Mouse (Mus musculus) stomach, postnatal 0 days (tissue): ENCODE measurements around the gene Map4k5. TPM values are rescaled to one million over a fixed set of nuclear protein-coding genes. Genes with fewer than 3 reads are reported as not detected.

ENCODE experiments used
- ATAC-seq: fragments of 200-750 bp; cut with Nextera tagmentation; 2 replicates; pipeline ENCODE4 v1.8.0; 2017; ENCODE audit not compliant: low FRiP score, low TSS enrichment
- DNase-seq: peaks from one replicate; pipeline ENCODE4 v3.0.0-alpha.2; 2016; ENCODE audit warnings: low spot score
- H3K27ac ChIP-seq: fragments of 300-500 bp; sonication (generic); replicated peaks from 2 replicates; pipeline ENCODE4 v1.5.1; 2014; ENCODE audit warnings: mild to moderate bottlenecking, control low read depth
- H3K27me3 ChIP-seq: fragments of 300-500 bp; sonication (generic); 2 replicates; pipeline ENCODE4 v1.6.1; 2014; ENCODE audit warnings: low read length; ENCODE audit not compliant: control insufficient read depth, insufficient read depth
- H3K36me3 ChIP-seq: fragments of 300-500 bp; sonication (generic); 2 replicates; pipeline ENCODE4 v1.6.1; 2014; ENCODE audit warnings: low read length, mixed read lengths; ENCODE audit not compliant: control insufficient read depth, insufficient read depth
- H3K4me1 ChIP-seq: fragments of 300-500 bp; sonication (generic); replicated peaks from 2 replicates; pipeline ENCODE4 v1.6.1; 2014; ENCODE audit warnings: antibody characterized with exemption; ENCODE audit not compliant: control insufficient read depth, insufficient read depth
- H3K4me2 ChIP-seq: fragments of 300-500 bp; sonication (generic); replicated peaks from 2 replicates; pipeline ENCODE4 v1.6.1; 2014; ENCODE audit warnings: low read depth, mild to moderate bottlenecking, control low read depth, moderate library complexity
- H3K4me3 ChIP-seq: fragments of 300-500 bp; sonication (generic); 2 replicates; pipeline ENCODE4 v1.5.1; 2014; ENCODE audit warnings: low read depth, low read length, control low read depth
- H3K9ac ChIP-seq: fragments of 300-500 bp; sonication (generic); 2 replicates; pipeline ENCODE4 v1.6.1; 2014; ENCODE audit warnings: mild to moderate bottlenecking, low read length, control low read depth, mixed read lengths
- H3K9me3 ChIP-seq: fragments of 300-500 bp; sonication (generic); 2 replicates; pipeline ENCODE4 v1.6.1; 2016; ENCODE audit warnings: low read length; ENCODE audit not compliant: control insufficient read depth
- CTCF ChIP-seq: IDR thresholded peaks from 2 replicates; pipeline ENCODE4 v1.5.1; 2016; ENCODE audit warnings: antibody characterized with exemption, low read depth, mild to moderate bottlenecking, moderate library complexity
- EP300 ChIP-seq: optimal IDR thresholded peaks from 2 replicates; pipeline ENCODE3; 2016; ENCODE audit warnings: antibody characterized with exemption
- WGBS: fragments of 180-500 bp; shearing (Covaris S2); extraction: QIAGEN DNeasy Blood & Tissue Kit; methylation state at CpG from one replicate; pipeline ENCODE4 v1.1.7; 2014; 5-methylcytosine and 5-hydroxymethylcytosine counted together
- polyA plus RNA-seq: library from polyadenylated mRNA; unstranded; fragments of >200 nt; fragmentation: Nextera tagmentation; extraction: Ambion mirVana; gene quantifications from 2 replicates; pipeline ENCODE4 v1.2.1, GENCODE M21; 2015

Map4k5 gene
- polyA plus RNA-seq, 1 experiment from 2014 or later = 12.4 TPM

- Histone ChIP-seq H3K27me3 (no peaks in the 10 kb centered on the region), H3K4me1 (no peaks in the 10 kb centered on the region), H3K9me3 (no peaks in the 10 kb centered on the region), H3K4me2 (no peak overlapping the region), H3K36me3 (no peaks in the 10 kb centered on the region), H3K4me3 (no peak overlapping the region), H3K27ac (no peak overlapping the region), H3K9ac (no peak overlapping the region)
- ATAC-seq (no peak), DNase-seq (no peak)
- TF ChIP-seq EP300 = no peak
- peak; percentile 55 for TF ChIP-seq CTCF
- 65% methylated on average over 6 of the region's 6 CpGs for WGBS
Observed at GRCm38 (mm10) chr12:69893927-69894326, 927 bp upstream of the Map4k5 start.

GRCm38 (mm10) chr12:69891721-69892120 is 1.3 kb downstream of the Map4k5 start:
- H3K27ac ChIP-seq = no peak overlapping the region
- TF ChIP-seq CTCF (no peak), EP300 (no peak)
- no peaks in the 10 kb centered on the region for H3K9me3 ChIP-seq
- no peaks in the 10 kb centered on the region for H3K27me3 ChIP-seq
- no peaks in the 10 kb centered on the region for H3K4me1 ChIP-seq
- H3K9ac ChIP-seq = peak overlapping the region; percentile 95
- ATAC-seq (no peak), DNase-seq (no peak)
- H3K4me2 ChIP-seq = peak overlapping the region; percentile 78
- no peaks in the 10 kb centered on the region for H3K36me3 ChIP-seq
- 30% methylated on average over 3 of the region's 3 CpGs for WGBS
- H3K4me3 ChIP-seq = peak overlapping the region; percentile 98

- no peak overlapping the region for H3K9ac ChIP-seq
Observed at GRCm38 (mm10) chr12:69890476-69890875, 2.5 kb downstream of the Map4k5 start.

DNA sequence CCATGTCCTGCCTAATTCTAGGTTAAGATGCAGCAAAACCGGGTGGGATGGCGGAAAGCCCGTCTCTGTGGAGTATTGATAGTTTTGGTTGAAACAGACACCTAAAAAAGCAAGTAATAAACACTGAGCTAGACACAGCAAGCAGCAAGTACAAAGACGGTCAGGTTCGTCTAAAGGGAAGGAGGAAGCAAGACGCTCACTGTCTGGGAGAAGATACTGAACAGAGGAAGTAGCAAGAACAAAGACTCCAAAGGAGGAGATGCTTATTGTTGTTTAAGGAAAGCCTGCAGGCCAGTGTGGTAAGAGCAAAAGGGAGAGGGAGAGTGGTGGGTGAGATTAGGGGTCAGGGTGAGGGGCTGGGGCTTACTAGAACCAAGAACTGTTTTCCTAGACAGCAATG is 2.9 kb downstream of the Map4k5 start:
- Histone ChIP-seq H3K4me1 (no peaks in the 10 kb centered on the region), H3K27ac (peak overlapping the region; percentile 56; the same call in 1 of the 2 replicates), H3K9me3 (no peaks in the 10 kb centered on the region), H3K36me3 (no peaks in the 10 kb centered on the region), H3K4me2 (no peak overlapping the region; the same call in 1 of the 2 replicates), H3K4me3 (no peak overlapping the region), H3K9ac (no peak overlapping the region), H3K27me3 (no peaks in the 10 kb centered on the region)
- DNase-seq (no peak), ATAC-seq (no peak)
- TF ChIP-seq CTCF (no peak), EP300 (no peak)
- 55% methylated on average over 6 of the region's 6 CpGs for WGBS

More at GRCm38 (mm10) chr12:69890476-69890875, 2.5 kb downstream of the Map4k5 start:
- WGBS = 7% methylated on average over 5 of the region's 5 CpGs
- H3K36me3 ChIP-seq = no peaks in the 10 kb centered on the region
- peak overlapping the region; percentile 78 for H3K4me2 ChIP-seq
- no peak for ATAC-seq
- H3K4me1 ChIP-seq = no peaks in the 10 kb centered on the region
- peak overlapping the region; percentile 56; the same call in 1 of the 2 replicates for H3K27ac ChIP-seq
- H3K4me3 ChIP-seq = no peak overlapping the region
- TF ChIP-seq CTCF (no peak), EP300 (no peak)
- H3K27me3 ChIP-seq = no peaks in the 10 kb centered on the region
- DNase-seq = no peak
- H3K9me3 ChIP-seq = no peaks in the 10 kb centered on the region

GRCm38 (mm10) chr12:69888345-69888744 is 4.7 kb downstream of the Map4k5 start:
- Histone ChIP-seq H3K27ac (no peak overlapping the region), H3K4me1 (no peaks in the 10 kb centered on the region), H3K36me3 (no peaks in the 10 kb centered on the region), H3K4me2 (no peak overlapping the region), H3K27me3 (no peaks in the 10 kb centered on the region), H3K9me3 (no peaks in the 10 kb centered on the region), H3K9ac (no peak overlapping the region), H3K4me3 (no peak overlapping the region)
- WGBS = 41% methylated on average over 1 of the region's 1 CpGs
- TF ChIP-seq CTCF = no peak
- no peak for TF ChIP-seq EP300
- ATAC-seq (no peak), DNase-seq (no peak)

DNA sequence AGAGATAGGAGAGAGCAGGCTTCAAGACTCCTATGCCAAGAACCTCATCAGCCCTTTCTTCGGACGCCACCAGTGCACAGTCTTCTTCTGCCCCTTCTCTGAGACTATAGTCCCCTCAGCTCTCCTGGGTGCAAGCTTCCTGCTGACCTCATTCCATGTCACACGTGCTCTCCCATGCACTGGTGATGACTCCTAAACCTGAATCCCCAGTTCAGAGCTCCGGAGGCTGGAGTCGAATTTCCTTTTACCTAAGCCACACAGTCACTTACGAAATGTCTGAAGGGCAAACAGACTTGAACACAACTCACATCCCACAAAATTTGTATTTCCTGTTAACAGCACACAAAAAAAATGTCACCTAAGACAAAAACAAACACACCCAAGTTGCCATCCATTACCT is 5.2 kb downstream of the Map4k5 start:
- Histone ChIP-seq H3K9me3 (no peaks in the 10 kb centered on the region), H3K4me1 (no peaks in the 10 kb centered on the region), H3K27ac (no peak overlapping the region), H3K4me3 (no peak overlapping the region), H3K9ac (no peak overlapping the region), H3K4me2 (no peak overlapping the region), H3K36me3 (no peaks in the 10 kb centered on the region), H3K27me3 (no peaks in the 10 kb centered on the region)
- ATAC-seq (no peak), DNase-seq (no peak)
- WGBS = 70% methylated on average over 6 of the region's 6 CpGs
- no peak for TF ChIP-seq CTCF
- no peak for TF ChIP-seq EP300
